Comparison of ENCODE assay signal across 8 mouse cellular contexts in the genomic region with DNA sequence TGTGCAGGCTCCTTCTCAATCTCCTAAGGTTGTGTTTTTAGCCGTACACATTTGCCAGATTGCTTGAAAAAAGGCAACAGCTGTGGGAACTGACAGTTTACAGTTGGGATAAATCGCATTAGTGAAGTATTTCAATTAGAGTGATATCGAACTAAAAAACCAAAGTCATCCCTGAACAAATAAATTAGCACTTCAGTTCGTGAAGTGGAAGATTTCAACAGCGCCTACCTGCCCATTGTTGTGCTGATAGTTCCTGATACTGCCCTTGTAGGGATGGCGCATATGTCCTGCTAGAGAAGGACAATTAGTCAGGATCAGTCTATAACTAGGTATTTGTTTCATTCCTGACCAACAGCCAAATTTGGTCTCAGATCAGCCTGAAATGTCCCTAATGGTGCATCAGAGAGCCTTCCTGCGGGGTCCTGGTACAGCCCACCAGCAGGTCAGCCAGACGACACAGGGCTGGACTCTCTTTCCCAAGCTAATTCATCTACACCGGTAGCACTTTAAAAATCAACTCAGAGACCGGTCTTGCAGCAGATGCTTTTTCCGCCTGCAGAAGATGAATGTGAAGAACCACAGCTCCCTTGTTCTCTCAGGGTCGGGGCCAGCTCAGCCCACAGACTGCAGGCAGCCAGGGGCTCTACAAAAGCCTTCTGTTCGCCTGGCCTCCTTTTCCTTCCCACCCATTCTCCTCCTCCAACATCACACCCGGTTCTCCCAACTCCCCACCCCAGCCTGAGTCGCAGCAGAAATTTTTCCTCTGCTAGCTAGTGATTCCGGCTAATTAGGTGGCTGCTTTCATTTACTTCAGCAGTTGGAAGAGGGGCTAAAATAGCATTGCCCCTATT.
DNase-seq lines count a peak whose midpoint lies in the region; ATAC-seq and TF ChIP-seq lines count a peak whose summit lies in the region.

No protein-coding gene starts in this region.

- no peak for TF ChIP-seq EP300 in liver, postnatal 0 days (IDR thresholded peaks at IDR 0.05; ENCODE audit: low read depth)

- peak; percentile 77; the same call in 1 of the 2 replicates for ATAC-seq in embryonic facial prominence, embryonic 11.5 days (replicated peaks; ENCODE audit: insufficient number of reproducible peaks, low FRiP score, low TSS enrichment, low read depth)
- no peak for ATAC-seq in liver, postnatal 0 days

- H3K9ac ChIP-seq in embryonic facial prominence, embryonic 11.5 days (replicated peaks; ENCODE audit: low read length): no peak overlapping the region
- H3K9ac ChIP-seq in liver, postnatal 0 days (replicated peaks): no peak overlapping the region

- no peak for TF ChIP-seq POLR2A in olfactory bulb, adult 2 months (IDR thresholded peaks at IDR 0.05; ENCODE audit: insufficient read depth, low read depth, low read length)

- H3K27ac ChIP-seq in embryonic facial prominence, embryonic 11.5 days (replicated peaks; ENCODE audit: low read depth, low read length): no peak overlapping the region
- H3K27ac ChIP-seq in heart, embryonic 10.5 days: no peak overlapping the region
- H3K27ac ChIP-seq in liver, postnatal 0 days (ENCODE audit: low read depth): no peak overlapping the region
- H3K27ac ChIP-seq in olfactory bulb, adult 2 months (ENCODE audit: insufficient read depth, low read depth, low read length): 0 out of 2 replicates have a peak overlapping the region, but pooled peaks have one; percentile 4

- 13% methylated on average over 16 of the region's 16 CpGs for WGBS in embryonic facial prominence, embryonic 11.5 days
- WGBS in heart, embryonic 10.5 days: 23% methylated on average over 16 of the region's 16 CpGs
- 28% methylated on average over 16 of the region's 16 CpGs for WGBS in liver, postnatal 0 days (ENCODE audit: insufficient replicate concordance)
- 15% methylated on average over 16 of the region's 16 CpGs for WGBS in olfactory bulb, adult 2 months

- peak overlapping the region; percentile 46 for H3K4me2 ChIP-seq in embryonic facial prominence, embryonic 11.5 days (ENCODE audit: low read depth, low read length)
- H3K4me2 ChIP-seq in liver, postnatal 0 days (ENCODE audit: low read depth, low read length): peak overlapping the region; percentile 66

- H3K4me1 ChIP-seq in embryonic facial prominence, embryonic 11.5 days (ENCODE audit: control insufficient read depth, insufficient read depth, low read length): no peaks in the 10 kb centered on the region
- H3K4me1 ChIP-seq in heart, embryonic 10.5 days: no peaks in the 10 kb centered on the region
- H3K4me1 ChIP-seq in liver, postnatal 0 days (ENCODE audit: insufficient read depth): peaks cover 6% of the 10 kb centered on the region; the same call in 1 of the 2 replicates
- peaks cover 5% of the 10 kb centered on the region; the same call in 1 of the 2 replicates for H3K4me1 ChIP-seq in olfactory bulb, adult 2 months (ENCODE audit: control insufficient read depth, insufficient read depth, low read length)

- no peaks in the 10 kb centered on the region for H3K36me3 ChIP-seq in embryonic facial prominence, embryonic 11.5 days (replicated peaks; ENCODE audit: control insufficient read depth, insufficient read depth, low read depth, low read length)
- H3K36me3 ChIP-seq in heart, embryonic 10.5 days: no peaks in the 10 kb centered on the region
- H3K36me3 ChIP-seq in liver, postnatal 0 days (replicated peaks; ENCODE audit: insufficient read depth, low read length): no peaks in the 10 kb centered on the region

- H3K4me3 ChIP-seq in embryonic facial prominence, embryonic 11.5 days (ENCODE audit: low read depth, low read length): peak overlapping the region; percentile 19
- peak overlapping the region; percentile 57 for H3K4me3 ChIP-seq in heart, embryonic 10.5 days
- peak overlapping the region; percentile 25 for H3K4me3 ChIP-seq in liver, postnatal 0 days (ENCODE audit: low read depth, low read length)
- H3K4me3 ChIP-seq in olfactory bulb, adult 2 months (ENCODE audit: insufficient read depth, low read depth, low read length): peak overlapping the region; percentile 18; the same call in 1 of the 2 replicates

- TF ChIP-seq CTCF in liver, postnatal 0 days (IDR thresholded peaks at IDR 0.05; ENCODE audit: low read depth): no peak
- no peak for TF ChIP-seq CTCF in olfactory bulb, adult 2 months (IDR thresholded peaks at IDR 0.05; ENCODE audit: insufficient read depth, low read depth, low read length)

- peak; percentile 12 for DNase-seq in kidney, postnatal 14 days
- DNase-seq in kidney, adult 18-20 months: no peak
- peak; percentile 60 for DNase-seq in embryonic facial prominence, embryonic 11.5 days (ENCODE audit: low spot score)
- no peak for DNase-seq in heart, embryonic 10.5 days (ENCODE audit: low spot score)
- peak; percentile 82 to 89 for DNase-seq in layer of hippocampus, adult 8-10 months (ENCODE audit: low spot score in 2 of 2)
- DNase-seq in liver, postnatal 0 days: no peak
- DNase-seq in thymus, postnatal 25 days: no peak

- H3K27me3 ChIP-seq in embryonic facial prominence, embryonic 11.5 days (ENCODE audit: control insufficient read depth, insufficient read depth, low read length): no peaks in the 10 kb centered on the region; the same call in 1 of the 2 replicates
- H3K27me3 ChIP-seq in heart, embryonic 10.5 days (ENCODE audit: insufficient read depth, poor library complexity, severe bottlenecking): peaks cover 44% of the 10 kb centered on the region
- H3K27me3 ChIP-seq in liver, postnatal 0 days (ENCODE audit: insufficient read depth, low read length): no peaks in the 10 kb centered on the region

- no peaks in the 10 kb centered on the region for H3K9me3 ChIP-seq in embryonic facial prominence, embryonic 11.5 days (replicated peaks; ENCODE audit: control insufficient read depth, low read length)
- H3K9me3 ChIP-seq in heart, embryonic 10.5 days: no peaks in the 10 kb centered on the region
- H3K9me3 ChIP-seq in liver, postnatal 0 days (ENCODE audit: low read length): no peaks in the 10 kb centered on the region

Comparison
In these comparisons a context has a peak if more than half of its experiments do, and no peak if none do; other contexts are left out.
1. DNase-seq: peak in kidney, postnatal 14 days (single experiment), embryonic facial prominence, embryonic 11.5 days (single experiment) and layer of hippocampus, adult 8-10 months (2 of 2); none in kidney, adult 18-20 months (single experiment), heart, embryonic 10.5 days (single experiment), liver, postnatal 0 days (single experiment) and thymus, postnatal 25 days (single experiment).
2. Peak in every context shown above with its lines, with median percentiles within 50 percentile points of each other: H3K4me3 ChIP-seq.